Mouse (Mus musculus): Measurements from ENCODE around the gene Ube2z.

Ube2z gene

DNA sequence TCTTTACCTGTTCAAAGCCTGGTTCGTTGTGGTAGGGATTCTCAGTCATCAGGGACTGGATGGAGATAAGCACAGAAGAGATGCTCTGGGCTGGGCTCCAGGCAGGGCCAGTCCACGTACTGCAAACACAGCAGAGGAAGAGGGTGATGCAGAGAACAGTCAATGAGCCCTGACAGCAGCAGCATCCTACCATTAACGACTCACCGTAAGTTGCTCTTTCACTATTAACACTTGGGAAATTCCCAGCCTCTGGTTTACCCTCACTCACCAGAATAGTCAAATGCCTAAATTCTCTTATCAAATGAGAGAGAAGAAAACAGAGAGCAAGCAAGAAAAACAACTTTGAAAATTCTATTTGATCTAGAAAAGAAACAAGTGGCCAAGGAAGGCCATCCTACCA lies 6.9 kb downstream of the Ube2z start:
- DNase-seq (ENCODE audit: low read depth), result no peak

DNA sequence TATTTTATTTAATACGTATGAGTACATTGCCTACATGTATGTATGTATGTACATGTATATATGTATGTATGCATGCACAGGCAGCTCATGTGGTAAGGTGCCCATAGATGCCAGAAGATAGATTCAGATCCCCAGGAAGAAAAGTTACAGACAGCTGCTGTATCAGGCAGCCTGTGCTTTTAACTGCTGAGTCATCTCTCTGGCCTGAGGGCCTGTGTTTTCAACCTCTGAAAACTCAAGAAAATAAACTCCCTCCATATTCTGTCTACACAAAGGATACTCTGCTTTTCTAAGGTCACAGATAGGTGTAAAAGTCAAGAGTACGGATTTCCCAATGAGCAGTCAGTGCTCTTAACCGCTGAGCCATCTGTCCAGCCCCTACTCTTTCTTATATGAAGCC lies 14.3 kb downstream of the Ube2z start:
- DNase-seq (ENCODE audit: low read depth), result no peak

DNA sequence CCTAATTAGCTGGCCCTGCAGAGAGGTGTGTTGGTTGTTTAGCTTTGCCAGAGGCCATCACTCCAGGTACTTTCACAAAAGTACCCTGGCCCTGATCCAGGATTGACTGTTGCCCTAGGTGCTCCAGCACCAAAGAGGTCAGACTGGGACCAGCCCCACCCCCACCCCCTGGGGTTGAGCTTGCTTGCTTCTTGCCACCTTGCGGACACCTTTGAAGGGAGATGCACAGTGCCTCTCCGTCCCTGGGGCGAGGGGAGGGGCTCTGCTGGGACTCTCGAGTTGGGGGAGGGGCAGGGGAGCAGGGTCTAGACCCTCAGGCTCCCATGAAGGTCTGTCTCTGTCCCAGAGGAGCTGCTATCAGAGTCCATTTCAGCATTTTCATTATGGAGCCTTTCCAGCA lies 15.2 kb downstream of the Ube2z start:
- no peak for DNase-seq (ENCODE audit: low read depth)

DNA sequence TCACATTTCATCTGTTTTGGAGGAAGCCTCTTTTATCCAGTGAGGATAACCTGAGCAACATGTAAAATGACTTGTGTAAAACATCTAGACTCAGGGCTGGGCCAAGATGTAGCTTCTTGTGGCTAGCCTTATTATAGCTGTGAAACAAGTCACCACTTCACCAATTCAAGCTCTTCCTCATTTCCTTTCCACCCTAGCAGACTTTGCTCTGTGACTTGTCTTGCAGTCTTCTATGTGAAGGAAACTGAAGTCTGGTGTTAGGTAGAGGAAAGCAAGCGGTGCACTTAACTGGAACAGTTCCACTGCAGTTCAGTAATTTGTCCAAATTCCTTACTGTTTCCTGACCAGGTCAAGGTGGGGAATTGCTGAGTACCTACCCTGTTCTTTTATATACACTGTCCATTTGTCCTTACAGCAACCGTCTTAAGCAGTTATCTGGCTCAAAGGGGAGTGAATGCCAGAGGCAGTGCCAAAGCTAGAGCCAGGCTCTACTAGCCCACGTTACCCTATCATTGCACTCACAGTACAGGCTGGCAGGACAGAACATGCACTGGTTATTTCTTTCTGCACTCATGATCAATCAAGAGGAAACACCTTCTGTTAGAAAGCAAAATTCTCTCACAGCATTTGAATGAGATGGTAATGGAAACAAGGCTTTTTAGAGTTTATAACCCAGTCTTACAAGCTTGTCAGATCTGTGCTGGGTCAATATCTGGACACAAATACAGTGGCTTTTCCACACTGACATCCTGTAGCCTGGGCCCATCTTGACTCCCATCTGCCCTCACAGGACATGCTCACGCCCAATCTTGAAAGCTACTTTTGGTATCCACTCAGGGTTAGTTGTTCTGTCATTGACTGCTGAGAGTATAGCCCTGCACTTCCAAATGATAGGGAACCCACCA lies 17.5 kb downstream of the Ube2z start:
- DNase-seq (ENCODE audit: low read depth), result no peak

DNA sequence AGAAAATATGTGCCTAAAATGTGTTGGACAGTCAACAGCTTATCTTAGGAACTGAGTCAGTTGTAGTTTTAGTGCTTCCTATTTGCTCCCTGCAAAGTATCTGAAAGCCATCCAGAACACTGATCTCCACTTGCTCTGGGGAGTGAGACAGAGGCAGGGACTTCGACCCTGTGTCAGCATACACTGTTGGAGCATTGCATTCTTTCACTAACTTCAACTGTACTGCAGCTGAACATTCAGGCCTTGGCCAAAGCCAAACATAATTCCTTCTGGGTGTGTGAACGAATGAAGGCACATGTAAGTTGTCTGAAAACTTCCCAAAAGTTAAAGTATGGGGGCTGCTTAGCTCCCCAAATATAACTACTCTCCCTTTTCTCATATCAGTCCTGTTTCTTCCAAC lies 18.4 kb downstream of the Ube2z start:
- no peak for DNase-seq (ENCODE audit: low read depth)

DNA sequence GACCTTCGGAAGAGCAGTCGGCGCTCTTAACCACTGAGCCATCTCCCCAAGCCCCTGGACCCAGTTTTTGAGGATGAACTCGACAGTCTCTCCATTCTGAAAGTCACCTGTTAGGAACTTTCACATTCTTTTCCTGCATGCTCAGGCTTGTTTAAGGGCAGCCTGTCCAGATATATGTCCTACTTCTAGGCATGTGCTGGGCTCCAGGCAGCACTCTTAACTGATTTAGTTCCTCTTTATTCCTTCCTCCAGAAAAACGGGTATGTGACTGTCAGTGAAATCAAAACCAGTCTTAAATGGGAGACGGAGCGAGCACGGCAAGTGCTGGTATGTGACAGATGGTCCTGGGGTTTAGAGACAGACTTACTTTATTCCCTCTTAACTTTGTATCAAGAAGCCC lies 19.2 kb downstream of the Ube2z start:
- DNase-seq (ENCODE audit: low read depth), result no peak

DNA sequence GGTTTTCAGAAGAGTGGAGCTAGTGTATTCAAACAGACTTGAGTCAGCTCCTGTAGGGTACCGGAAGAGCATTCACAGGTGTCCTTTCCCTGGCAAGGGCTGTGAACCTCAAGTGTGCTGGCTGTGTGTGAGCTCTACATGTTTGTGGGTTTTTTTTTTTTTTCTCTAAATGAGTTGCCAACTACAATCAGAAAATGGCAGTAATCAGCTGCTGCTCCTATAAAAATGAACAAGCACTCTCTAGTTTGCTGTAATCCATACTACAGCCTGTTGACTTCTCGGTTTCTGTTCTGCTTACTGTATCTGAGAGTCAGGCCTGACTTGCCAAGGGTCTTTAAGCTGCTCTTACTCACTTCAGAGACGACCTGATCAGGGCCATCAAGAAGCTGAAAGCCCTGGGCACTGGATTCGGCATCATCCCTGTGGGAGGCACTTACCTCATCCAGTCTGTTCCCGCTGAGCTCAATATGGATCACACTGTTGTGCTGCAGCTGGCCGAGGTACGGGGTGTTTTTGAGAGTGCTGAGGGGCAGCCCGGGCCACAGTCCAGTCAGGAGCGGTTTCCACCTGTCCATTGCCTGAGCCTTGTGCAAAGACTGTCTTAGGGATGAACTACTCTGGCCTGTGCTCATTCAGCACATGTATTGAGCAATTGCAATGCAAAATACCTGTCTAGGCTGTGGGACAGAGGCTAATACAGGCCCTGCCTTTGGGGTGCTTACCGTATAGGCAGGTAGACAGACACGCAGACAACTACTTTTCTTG lies 20.2 kb downstream of the Ube2z start:
- DNase-seq (ENCODE audit: low read depth), result no peak

DNA sequence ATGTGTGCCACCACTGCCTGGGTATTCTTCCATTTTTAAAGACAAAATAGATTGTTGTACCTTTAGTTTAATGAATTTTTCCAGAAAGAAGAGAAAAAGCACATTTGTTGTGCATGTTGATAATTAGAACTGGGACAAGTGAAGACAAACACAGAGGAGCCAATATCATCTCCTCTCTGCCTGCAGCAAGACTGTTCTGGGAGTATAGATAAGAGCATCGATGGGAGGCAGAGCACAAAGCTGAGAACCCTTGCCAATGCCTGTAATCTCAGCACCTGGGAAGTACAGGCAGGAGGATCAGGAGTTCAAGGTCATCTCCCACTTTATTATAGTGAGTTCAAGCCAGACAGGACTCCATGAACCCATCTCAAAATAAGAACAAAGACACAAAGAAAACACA lies 26.6 kb downstream of the Ube2z start:
- peak; percentile 33 for DNase-seq (ENCODE audit: low read depth)

DNA sequence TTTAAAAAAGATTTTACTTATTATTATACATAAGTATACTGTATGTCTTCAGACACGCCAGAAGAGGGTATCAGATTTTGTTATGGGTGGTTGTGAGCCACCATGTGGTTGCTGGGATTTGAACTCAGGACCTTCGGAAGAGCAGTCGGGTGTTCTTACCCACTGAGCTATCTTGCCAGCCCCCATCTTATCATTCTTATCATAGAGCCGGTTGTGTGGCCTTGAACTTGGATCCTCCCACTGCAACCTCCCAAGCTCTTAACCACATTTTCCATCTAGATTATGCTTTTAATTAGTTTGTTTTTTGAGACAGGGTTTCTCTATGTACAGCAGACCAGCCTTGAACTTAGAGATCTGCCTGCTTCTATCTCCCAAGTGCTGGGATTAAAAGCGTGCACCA lies 27.7 kb downstream of the Ube2z start:
- DNase-seq (ENCODE audit: low read depth), result no peak

DNA sequence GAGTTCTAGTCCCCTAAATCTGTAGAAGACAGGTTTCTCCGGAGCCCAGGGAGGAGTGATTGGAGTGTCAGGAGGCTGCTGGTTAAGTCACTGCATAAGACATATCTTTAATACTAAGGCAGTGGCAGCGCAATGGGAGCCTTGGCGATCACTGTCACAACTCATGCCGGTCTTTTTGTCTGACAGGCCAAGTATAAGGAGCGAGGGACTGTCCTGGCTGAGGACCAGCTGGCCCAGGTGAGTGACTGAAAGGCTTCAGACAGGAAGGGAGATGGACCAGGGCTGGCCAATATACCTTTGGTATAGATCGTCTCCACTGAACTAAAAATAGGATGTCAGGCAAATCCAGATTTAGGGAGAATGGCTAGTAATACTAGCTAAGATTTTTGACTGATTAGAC lies 30.1 kb downstream of the Ube2z start:
- DNase-seq (ENCODE audit: low read depth), result peak; percentile 21

DNA sequence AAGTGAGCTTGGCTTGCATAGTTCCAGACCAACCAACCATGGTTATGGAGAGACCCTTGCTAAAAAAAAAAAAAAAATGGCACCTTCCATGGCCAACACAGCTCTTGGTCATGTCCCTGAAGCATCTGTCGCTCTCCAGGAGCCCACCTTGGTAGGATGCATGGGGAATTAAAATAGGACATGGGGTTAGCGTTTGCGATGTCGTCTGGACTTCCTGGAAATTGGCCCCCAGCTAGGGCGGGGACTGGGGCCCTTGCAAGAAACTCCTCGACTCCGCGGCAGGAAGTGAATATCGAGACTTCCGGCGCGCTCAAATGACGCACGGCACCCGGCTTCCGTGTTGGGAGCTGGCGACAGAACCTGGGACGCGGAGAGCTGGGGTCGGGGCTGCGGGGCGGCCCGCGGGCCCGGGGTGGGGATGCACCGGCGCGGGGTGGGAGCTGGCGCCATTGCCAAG lies 30.6 kb downstream of the Ube2z start, which contains the start of gene Snf8:
Gene Snf8, plus strand, starts transcription at position 290 of the 457 bp plus-strand sequence.
- peak; percentile 89 for DNase-seq (ENCODE audit: low read depth)

DNA sequence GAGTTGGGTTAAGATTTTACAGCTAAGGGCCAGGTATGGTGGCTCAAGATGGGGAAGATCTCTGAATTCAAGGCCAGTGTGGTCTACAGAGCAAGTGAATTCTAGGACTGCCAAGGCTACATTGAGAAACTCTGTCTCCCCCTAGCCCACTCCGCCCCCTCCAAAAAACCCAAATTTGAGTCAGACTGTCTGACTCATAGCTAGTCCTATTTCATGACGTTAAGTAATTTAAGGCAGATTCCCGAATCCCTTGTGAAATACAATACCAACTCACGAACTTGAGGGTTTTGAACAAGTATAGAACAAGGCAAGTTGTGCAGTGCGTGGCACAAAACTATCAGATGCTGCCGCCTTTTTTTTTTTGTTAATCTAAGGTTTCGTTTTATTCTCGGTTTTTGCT lies 31.1 kb downstream of the Ube2z start:
- peak; percentile 14 for DNase-seq (ENCODE audit: low read depth)

DNA sequence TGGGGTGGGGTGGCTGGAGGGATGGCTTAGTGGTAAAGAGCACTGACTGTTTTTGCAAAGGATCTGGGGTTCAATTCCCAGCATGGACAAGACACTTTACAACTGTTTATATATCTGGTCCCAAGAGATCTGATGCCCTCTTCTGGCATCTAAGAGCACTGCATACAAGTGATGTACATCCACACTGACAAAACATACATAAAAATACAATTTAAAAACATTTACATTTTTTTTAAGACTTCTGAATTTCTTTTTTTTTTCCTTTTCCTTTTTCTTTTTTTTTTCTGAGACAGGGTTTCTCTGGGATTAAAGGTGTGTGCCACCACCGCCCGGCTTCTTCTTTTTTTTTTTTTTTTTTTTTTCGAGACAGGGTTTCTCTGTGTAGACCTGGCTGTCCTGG lies 31.9 kb downstream of the Ube2z start:
- peak; percentile 32 for DNase-seq (ENCODE audit: low read depth)

DNA sequence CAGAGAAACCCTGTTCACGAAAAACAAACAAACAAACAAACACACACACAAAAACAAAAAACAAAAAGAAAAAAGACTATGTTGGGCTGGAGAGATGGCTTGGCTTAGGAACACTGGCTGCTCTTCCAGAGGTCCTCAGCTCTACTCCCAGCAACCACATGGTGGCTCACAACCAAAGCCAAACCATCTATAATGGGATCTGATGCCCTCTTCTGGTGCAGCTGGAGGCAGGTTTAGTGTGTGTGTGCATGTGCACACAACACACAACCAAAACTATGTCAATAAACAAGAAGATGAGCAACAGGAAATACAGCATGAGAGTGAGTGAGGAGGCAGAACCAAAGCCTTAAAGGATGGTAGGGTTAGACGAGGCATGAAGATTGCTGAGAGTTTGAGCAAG lies 33.5 kb downstream of the Ube2z start:
- DNase-seq (ENCODE audit: low read depth), result no peak

DNA sequence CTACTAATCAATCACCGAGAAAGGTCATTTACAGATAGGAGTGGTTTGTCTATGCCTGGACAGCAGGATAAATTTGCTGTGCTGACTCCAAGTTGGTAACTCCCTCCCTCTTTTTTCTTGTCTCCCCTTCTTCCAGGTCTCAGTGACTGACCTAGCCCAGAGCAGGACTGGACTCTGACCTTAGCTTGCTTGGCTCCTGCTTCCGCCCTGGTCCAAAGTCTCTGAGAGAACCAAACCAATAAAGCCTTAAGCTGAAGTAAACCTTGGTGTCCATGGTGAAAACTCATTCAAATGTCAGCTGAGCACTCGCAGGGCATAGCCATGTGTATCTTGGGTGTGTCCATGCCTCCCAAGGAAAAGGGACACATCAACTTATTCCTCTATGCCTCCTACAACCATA lies 34.6 kb downstream of the Ube2z start:
- DNase-seq (ENCODE audit: low read depth), result no peak

DNA sequence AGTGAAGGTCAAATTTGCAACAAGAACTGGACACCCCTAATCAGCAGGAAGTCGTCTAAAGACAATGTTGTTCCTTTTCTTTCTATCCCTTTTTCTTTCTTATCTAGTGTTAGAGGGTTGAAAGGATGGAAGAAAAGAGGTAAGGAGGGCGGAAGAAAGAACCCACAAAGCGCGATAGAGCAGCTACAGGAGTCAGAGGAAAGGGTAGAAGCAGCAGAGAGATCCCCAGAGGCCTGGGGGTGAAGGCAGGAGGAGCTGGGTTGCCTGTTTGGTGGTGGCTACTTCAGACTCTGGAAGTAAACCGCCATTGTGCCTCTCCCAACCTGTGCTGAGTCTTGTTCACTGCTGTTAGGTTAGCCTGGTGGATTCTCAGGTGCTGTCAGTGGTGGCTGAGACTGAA lies 37.1 kb downstream of the Ube2z start:
- DNase-seq (ENCODE audit: low read depth), result no peak

DNA sequence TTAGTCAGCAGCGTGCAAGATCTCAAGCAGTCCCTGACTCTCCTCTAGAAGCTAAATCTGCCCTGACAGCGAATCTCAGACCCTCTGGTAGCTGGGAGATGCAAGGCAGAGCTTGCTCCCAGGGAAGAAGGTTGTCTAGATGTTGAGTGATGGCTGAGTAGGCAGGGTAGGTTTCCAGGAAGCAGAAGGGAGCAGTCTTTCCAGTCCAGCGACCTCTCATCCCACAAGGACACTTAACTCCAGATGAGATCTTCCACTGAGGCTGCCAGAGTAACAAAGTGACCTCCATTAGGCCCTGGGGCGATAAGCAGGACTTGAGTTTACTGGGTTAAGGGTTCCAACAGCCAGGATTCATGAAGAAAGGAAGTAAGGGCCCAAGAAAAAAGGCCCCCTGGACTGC lies 44.6 kb downstream of the Ube2z start:
- DNase-seq (ENCODE audit: low read depth), result no peak

DNA sequence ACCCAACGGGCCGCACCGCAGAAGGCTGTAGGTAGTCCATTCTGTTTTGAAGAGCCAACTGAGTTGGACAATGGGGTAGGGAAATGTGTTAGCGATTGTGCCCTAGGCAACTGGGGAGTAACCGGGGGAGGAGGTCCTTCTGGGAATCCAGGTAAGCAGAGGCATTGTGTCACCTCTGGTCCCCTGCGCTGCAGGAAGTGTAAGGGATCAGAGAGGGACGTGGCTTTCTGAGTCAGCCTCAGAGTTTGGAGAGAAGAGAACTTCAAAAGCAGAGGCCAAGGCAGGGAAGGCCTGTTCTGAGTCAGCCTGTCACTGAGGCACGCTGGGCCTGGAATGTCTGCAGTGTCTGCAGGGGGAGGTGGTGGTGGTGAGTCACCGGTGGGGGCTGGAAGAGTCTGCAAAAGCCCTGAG lies 47.2 kb downstream of the Ube2z start:
- DNase-seq (ENCODE audit: low read depth), result no peak

DNA sequence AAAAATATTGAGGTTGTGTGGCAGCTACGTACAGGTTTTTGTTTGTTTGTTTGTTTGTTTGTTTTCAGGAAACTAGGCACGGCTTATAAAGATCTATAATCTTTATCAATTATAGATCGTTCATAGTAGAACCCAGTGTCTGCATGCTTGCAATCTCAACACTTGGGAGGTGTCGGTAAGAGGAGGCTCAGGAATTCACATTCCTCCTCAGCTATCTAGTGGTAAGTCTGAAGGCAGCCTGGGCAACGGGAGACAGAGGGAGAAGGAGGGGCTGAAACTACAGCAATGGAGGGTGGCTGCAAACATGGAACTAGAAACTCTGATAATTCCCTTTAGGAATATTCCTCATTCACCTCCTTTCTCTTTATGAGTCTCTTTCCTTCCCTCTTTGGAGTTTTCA lies 49.8 kb downstream of the Ube2z start:
- no peak for DNase-seq (ENCODE audit: low read depth)

DNA sequence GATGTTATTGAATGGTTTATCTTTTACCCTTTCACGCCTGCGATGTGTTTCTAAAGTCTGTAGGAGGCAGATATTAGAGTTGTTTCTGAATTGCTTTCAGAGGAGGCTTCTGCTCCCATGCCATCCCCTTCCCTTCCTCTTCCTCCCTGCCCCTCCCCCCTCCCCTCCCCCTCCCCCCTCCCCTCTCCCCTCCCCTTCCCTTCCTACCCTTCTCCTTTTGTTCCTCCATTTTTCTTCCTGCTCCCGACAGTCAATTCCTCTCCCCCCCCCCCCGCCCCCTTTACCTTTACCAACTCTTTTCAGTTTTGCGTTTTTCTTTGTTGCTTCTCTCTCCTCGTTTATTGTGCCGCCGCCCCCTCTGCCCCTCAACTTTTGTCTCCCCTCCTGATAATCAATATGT lies 53.2 kb downstream of the Ube2z start:
- DNase-seq (ENCODE audit: low read depth), result no peak

DNA sequence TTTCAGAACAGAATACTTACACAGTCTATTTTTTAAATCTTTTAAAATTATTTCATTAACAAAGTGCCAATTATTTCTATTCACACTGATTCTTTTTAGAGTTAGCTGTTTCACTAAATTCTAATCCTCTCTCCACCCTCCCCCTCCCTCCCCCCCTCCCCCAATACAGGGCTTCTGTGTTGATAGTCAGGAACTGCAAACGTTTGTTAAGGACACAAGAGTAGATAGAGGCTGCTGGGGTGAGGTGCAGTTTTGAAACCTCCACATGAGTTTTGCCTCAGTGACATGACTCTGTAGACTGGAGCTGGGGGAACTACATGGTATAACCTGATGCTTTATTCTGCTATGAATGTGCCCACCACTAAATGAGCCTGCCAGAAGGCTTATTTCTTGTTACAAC lies 56.4 kb downstream of the Ube2z start:
- no peak for DNase-seq (ENCODE audit: low read depth)

DNA sequence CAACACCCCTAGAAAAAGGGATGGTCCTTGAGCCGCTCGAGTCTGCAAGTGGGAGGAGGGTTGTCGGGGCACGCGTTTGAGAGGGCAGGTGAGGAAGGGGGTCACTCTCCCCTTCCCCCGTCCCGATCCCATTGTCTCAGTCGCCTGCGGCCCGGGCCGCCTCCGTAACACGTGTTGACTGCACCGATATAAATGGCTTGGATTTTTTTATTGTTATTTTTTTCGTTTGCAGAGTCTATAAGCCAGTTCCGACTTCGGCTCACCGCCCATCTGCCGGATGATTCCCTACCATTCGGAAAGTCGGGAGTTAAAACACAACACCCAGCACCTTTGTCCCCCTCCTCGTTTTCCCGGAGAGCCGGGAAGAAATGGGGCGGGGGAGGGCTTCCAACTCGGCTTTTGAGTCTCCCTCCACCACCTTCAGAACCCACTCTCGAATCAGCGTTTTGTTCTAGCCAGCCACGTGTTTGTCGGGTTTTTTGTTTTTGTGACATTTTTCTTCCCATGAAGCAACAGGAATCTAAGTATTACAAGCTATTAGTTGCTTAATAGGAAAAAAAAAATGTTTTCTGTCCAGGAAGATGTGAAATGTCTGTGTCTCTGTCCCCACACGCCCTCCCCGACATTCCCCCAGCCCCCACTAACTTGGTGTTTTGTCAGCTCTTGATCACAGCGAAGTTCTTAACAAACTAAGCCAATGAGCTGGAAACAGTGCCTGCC lies 57.5 kb downstream of the Ube2z start:
- DNase-seq (ENCODE audit: low read depth), result no peak

Measured in c-Kit-positive CD71-positive TER-119-negative erythroid progenitor cells, embryonic 14.5 days (primary cell).